Mouse (Mus musculus) liver, embryonic 14.5 days (tissue): ENCODE data around the gene Enho. TPM values are rescaled to one million over a fixed set of nuclear protein-coding genes. Genes with fewer than 3 reads are reported as not detected.

ENCODE experiments used
- ATAC-seq: fragments of 200-750 bp; cut with Nextera tagmentation; 2 replicates; pipeline ENCODE4 v1.8.0; 2017; ENCODE audit warnings: moderate number of reproducible peaks, mild to moderate bottlenecking, moderate library complexity; ENCODE audit not compliant: insufficient read depth
- DNase-seq, 3 experiments: peaks; one replicate each; pipeline ENCODE4 v3.0.0-alpha.2; 2012 to 2013; ENCODE audit warnings: low read depth in 3 of 3, low spot score in 3 of 3
- H3K27ac ChIP-seq: fragments of 300-500 bp; sonication (generic); 2 replicates; pipeline ENCODE4 v1.5.1; 2014; ENCODE audit warnings: moderate library complexity, mild to moderate bottlenecking, control low read depth, inconsistent platforms
- H3K27me3 ChIP-seq: fragments of 300-500 bp; sonication (generic); 2 replicates; pipeline ENCODE4 v1.6.1; 2014; ENCODE audit warnings: mild to moderate bottlenecking, low read length, moderate library complexity; ENCODE audit not compliant: control insufficient read depth, insufficient read depth
- H3K36me3 ChIP-seq: fragments of 300-500 bp; sonication (generic); replicated peaks from 2 replicates; pipeline ENCODE4 v1.6.1; 2014; ENCODE audit warnings: low read depth; ENCODE audit not compliant: control insufficient read depth, insufficient read depth
- H3K4me1 ChIP-seq, 2 experiments: fragments of 200-500 bp in 1 of 2; fragments of 300-500 bp in 1 of 2; sonication (generic) in 1 of 2; replicated peaks; 2 replicates each; pipeline ENCODE4 v1.6.1; 2012 to 2014; ENCODE audit warnings: antibody characterized with exemption in 1 of 2, inconsistent platforms in 1 of 2, low read length in 1 of 2; ENCODE audit not compliant: control insufficient read depth in 2 of 2, insufficient read depth in 2 of 2
- H3K4me2 ChIP-seq: fragments of 300-500 bp; sonication (generic); 2 replicates; pipeline ENCODE4 v1.6.1; 2014; ENCODE audit warnings: low read depth, mild to moderate bottlenecking, control low read depth, moderate library complexity
- H3K4me3 ChIP-seq, 2 experiments: fragments of 200-500 bp in 1 of 2; fragments of 300-500 bp in 1 of 2; sonication (generic) in 1 of 2; 2 replicates each; pipeline ENCODE4 v1.5.1; 2012 to 2014; ENCODE audit warnings: low read depth in 2 of 2, low read length in 2 of 2, mild to moderate bottlenecking in 2 of 2, control low read depth in 1 of 2, inconsistent platforms in 1 of 2, moderate library complexity in 1 of 2; ENCODE audit not compliant: insufficient read depth in 1 of 2
- H3K9ac ChIP-seq: fragments of 300-500 bp; sonication (generic); replicated peaks from 2 replicates; pipeline ENCODE4 v1.6.1; 2014; ENCODE audit warnings: mild to moderate bottlenecking, control low read depth, moderate library complexity
- H3K9me3 ChIP-seq: fragments of 300-500 bp; sonication (generic); 2 replicates; pipeline ENCODE4 v1.6.1; 2016; ENCODE audit warnings: low read length, mixed read lengths; ENCODE audit not compliant: control insufficient read depth
- CTCF ChIP-seq: IDR thresholded peaks from 2 replicates; pipeline ENCODE4 v1.5.1; 2016; ENCODE audit warnings: antibody characterized with exemption, low read depth, control low read depth
- EP300 ChIP-seq: IDR thresholded peaks from 2 replicates; pipeline ENCODE4 v1.6.1; 2016; ENCODE audit warnings: antibody characterized with exemption, low read depth
- WGBS: fragments of 180-500 bp; shearing (Covaris S2); extraction: QIAGEN DNeasy Blood & Tissue Kit; methylation state at CpG from one replicate; pipeline ENCODE4 v1.1.7; 2014; ENCODE audit not compliant: insufficient replicate concordance; 5-methylcytosine and 5-hydroxymethylcytosine counted together
- polyA plus RNA-seq, 2 experiments: library from polyadenylated mRNA; depleted of rRNA in 1 of 2; stranded (reverse) in 1 of 2; unstranded in 1 of 2; fragments of >200 nt; fragmentation: Nextera tagmentation in 1 of 2; extraction: Ambion mirVana in 1 of 2; gene quantifications; 2 replicates each; pipeline versions ENCODE4 v1.2.1 to v1.2.3; 2012 to 2014

Gene Enho
- polyA plus RNA-seq, 2 experiments, result 1.2 to 1.8 TPM

GRCm38 (mm10) chr4:41677006-41677629 is 37.0 kb upstream of the Enho start:
- H3K4me2 ChIP-seq, result no peak overlapping the region
- no peak overlapping the region for H3K27ac ChIP-seq
- H3K4me1 ChIP-seq, result no peaks in the 10 kb centered on the region
- 47% methylated on average over 13 of the region's 13 CpGs for WGBS
- no peak for ATAC-seq
- H3K4me3 ChIP-seq, result no peak overlapping the region
- no peak for DNase-seq
- peaks cover 2% of the 10 kb centered on the region for H3K27me3 ChIP-seq
- H3K9ac ChIP-seq, result no peak overlapping the region
- no peaks in the 10 kb centered on the region for H3K36me3 ChIP-seq
- no peaks in the 10 kb centered on the region for H3K9me3 ChIP-seq
- TF ChIP-seq CTCF (no peak), EP300 (no peak)

DNA sequence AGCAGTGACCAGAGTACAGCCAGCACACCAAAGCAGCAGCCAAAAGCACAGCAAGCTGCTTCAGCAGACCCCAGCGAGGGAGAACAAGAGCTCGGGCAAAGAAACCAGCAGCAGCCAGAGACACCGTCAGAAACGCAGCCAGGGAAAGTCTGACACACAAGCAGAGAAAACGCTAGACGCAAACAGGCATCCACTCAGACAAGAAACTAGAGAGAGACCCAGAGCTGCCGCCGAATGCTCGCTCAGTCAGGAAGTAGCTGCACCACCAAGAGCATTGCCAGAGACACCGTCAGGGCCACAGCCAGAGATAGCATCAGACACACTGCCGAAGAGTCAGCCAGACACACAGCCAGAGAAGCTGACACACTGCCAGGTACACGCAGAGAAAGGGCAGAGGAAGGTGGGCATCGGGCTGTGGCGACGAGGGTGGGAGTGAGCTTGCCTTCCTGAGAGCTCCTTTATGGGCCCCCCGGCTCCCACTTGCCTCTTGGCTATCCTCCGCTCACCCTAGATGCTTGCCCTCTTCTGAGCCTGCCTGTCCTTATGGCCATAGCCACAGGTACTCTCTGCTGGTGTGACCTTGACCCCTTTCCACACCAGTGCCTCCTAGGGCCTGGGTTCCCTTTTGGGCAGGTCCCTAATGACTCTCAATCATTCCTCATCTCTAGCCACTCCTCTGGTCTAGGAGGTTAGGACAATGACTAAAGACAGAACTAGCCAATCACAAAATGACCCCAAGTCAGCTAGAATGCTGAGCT is 36.3 kb upstream of the Enho start:
- 37% methylated on average over 17 of the region's 17 CpGs for WGBS
- H3K4me1 ChIP-seq, result no peaks in the 10 kb centered on the region
- DNase-seq, result no peak

GRCm38 (mm10) chr4:41673186-41673585 is 33.1 kb upstream of the Enho start:
- no peak overlapping the region for H3K9ac ChIP-seq
- H3K4me2 ChIP-seq, result no peak overlapping the region
- ATAC-seq, result no peak

More for the DNA sequence above, 36.3 kb upstream of the Enho start:
- H3K4me3 ChIP-seq, result no peak overlapping the region
- H3K27me3 ChIP-seq, result no peaks in the 10 kb centered on the region; the same call in 1 of the 2 replicates
- no peak overlapping the region for H3K9ac ChIP-seq
- no peak overlapping the region for H3K4me2 ChIP-seq
- ATAC-seq, result no peak
- no peak for TF ChIP-seq EP300
- TF ChIP-seq CTCF, result no peak
- no peaks in the 10 kb centered on the region for H3K9me3 ChIP-seq
- H3K36me3 ChIP-seq, result no peaks in the 10 kb centered on the region
- H3K27ac ChIP-seq, result no peak overlapping the region

DNA sequence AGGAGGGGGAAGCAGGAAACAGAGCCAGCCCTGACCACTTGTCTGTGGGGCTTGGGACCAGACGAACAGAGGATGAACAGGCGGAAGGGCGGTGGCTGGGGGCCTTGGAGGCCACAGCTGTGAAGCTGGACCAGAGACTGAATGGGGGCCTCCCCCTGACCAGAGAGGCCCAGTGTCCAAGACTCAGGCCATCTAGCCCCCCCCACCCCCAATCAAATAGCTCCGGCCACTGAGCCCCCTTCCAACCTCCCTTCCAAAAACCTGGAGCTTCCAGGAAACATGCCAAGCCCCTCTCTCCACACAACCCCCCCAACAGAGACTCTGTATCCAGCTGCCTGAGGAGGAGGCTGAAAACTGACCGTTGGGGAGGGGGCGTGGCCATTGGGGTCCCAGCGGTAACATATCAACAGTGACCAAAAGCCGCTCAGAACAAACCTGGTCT is 32.4 kb upstream of the Enho start:
- 35% methylated on average over 8 of the region's 8 CpGs for WGBS
- Histone ChIP-seq H3K4me3 (no peak overlapping the region), H3K27me3 (no peaks in the 10 kb centered on the region; the same call in 1 of the 2 replicates), H3K4me1 (no peaks in the 10 kb centered on the region), H3K9me3 (no peaks in the 10 kb centered on the region), H3K9ac (no peak overlapping the region), H3K27ac (no peak overlapping the region), H3K4me2 (no peak overlapping the region), H3K36me3 (no peaks in the 10 kb centered on the region)
- TF ChIP-seq EP300, result no peak
- TF ChIP-seq CTCF, result no peak
- ATAC-seq, result no peak
- no peak for DNase-seq

More at GRCm38 (mm10) chr4:41673186-41673585, 33.1 kb upstream of the Enho start:
- 59% methylated on average over 19 of the region's 19 CpGs for WGBS
- Histone ChIP-seq H3K9me3 (no peaks in the 10 kb centered on the region), H3K4me3 (no peak overlapping the region), H3K27ac (no peak overlapping the region), H3K36me3 (no peaks in the 10 kb centered on the region), H3K27me3 (no peaks in the 10 kb centered on the region; the same call in 1 of the 2 replicates), H3K4me1 (no peaks in the 10 kb centered on the region)
- TF ChIP-seq CTCF (no peak), EP300 (no peak)
- DNase-seq, result no peak

DNA sequence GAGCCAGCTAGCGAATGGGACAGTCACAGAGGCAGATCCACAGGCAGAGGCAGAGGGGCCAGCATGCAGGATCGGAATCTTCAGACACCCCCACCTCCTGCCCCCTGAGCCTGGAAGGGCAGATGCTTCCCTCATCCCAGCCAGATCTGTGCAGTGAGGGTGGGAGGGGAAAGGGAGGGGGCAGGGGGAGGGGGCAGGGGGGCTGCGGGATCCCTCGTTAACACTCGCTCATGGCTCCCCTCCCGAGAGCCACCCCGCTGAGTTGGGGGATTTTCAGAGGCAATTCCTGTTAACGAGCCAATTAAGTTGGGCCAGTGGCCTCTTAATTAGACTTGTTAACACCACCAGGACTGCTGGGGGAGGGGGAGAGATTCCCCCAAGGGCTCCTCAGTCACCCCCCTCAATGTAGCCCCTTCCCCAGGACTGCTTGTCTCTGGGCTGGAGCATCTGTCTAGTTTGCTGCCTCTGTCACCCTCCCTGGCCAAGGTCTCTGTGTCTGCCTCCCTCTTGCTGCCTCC is 31.9 kb upstream of the Enho start:
- no peak overlapping the region for H3K4me2 ChIP-seq
- H3K9me3 ChIP-seq, result no peaks in the 10 kb centered on the region
- H3K9ac ChIP-seq, result no peak overlapping the region
- no peak overlapping the region for H3K27ac ChIP-seq
- no peaks in the 10 kb centered on the region; the same call in 1 of the 2 replicates for H3K27me3 ChIP-seq
- ATAC-seq, result no peak
- H3K4me1 ChIP-seq, result no peaks in the 10 kb centered on the region
- no peak for TF ChIP-seq EP300
- no peak for TF ChIP-seq CTCF
- no peak overlapping the region for H3K4me3 ChIP-seq
- no peak for DNase-seq
- H3K36me3 ChIP-seq, result no peaks in the 10 kb centered on the region
- 16% methylated on average over 8 of the region's 8 CpGs for WGBS
